Mouse (Mus musculus): ENCODE measurements around the gene Htr1d.

DNA sequence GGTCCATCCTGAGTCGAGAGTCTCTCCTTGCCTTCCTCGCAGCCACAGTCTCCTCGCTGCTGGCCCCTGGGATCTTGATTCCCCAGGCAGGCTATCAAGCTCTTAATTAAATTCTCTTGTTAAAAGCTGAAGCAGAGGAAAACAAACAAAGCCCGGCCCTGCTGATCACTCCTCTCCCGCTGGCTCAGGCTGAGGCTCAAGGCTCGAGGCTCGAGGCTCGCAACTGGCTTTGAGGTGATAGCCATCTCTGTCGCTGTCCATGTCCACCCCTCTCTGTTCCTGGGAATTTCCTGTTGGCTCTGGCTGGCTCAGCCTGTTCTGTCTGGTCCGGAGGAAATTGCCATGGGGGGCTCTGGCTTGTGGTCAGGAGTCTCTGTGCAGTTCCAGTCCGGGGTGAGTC lies 4.4 kb upstream of the Htr1d start:
- TF ChIP-seq CTCF (IDR thresholded peaks at IDR 0.05; ENCODE audit: low read depth), result no peak
- no peak for TF ChIP-seq EP300 (IDR thresholded peaks at IDR 0.05; ENCODE audit: low read depth)

Data from liver, embryonic 14.5 days (tissue).